Mouse (Mus musculus): Measurements from ENCODE around the gene 0610010K14Rik. TPM values are rescaled to one million over a fixed set of nuclear protein-coding genes. Genes with fewer than 3 reads are reported as not detected.

0610010K14Rik gene
- total and polyA plus RNA-seq, 3 experiments = 27.7 to 153 (median 75.2) TPM

DNA sequence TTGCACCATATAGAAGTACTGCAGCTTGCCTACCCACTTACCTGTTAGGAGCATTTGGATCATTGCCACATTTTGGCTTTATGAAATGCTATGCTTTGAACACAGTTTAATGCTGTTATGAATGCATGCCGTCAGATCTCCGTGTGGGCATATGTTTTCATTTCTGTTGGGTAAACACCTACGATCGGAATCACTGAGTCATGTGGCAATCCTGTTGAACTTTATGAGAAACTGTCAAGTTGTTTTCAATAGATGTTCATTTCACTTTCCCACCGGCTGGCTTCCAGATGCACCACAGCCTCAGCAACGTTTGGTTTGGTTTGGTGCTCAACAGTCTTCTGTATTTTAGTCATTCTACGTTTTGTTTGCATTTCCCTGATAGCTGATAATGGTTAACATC lies 33.9 kb upstream of the 0610010K14Rik start:
- Histone ChIP-seq H3K4me2 (ENCODE audit: insufficient read depth, low read depth, poor library complexity, severe bottlenecking) (no peak overlapping the region), H3K9ac (ENCODE audit: insufficient read depth, low read depth) (no peak overlapping the region), H3K79me2 (replicated peaks; ENCODE audit: control insufficient read depth, extremely low read depth, insufficient read depth, poor library complexity, severe bottlenecking) (no peaks in the 10 kb centered on the region), H3K4me3 (replicated peaks in 1 of 3; ENCODE audit: low read depth in 2 of 3, low read length in 2 of 3, poor library complexity in 1 of 3) (no peak overlapping the region), H3K4me1 (ENCODE audit: control insufficient read depth in 1 of 2, insufficient read depth in 2 of 2) (no peaks in the 10 kb centered on the region), H3K27me3 (replicated peaks) (peaks cover 43% of the 10 kb centered on the region), H3K9me3 (replicated peaks; ENCODE audit: low read length) (no peaks in the 10 kb centered on the region), H3K27ac (ENCODE audit: insufficient read depth, low read depth) (no peak overlapping the region), H3K36me3 (replicated peaks in 1 of 2; ENCODE audit: control insufficient read depth in 1 of 2, insufficient read depth in 1 of 2, low read length in 1 of 2) (no peaks in the 10 kb centered on the region)
- dilution Hi-C loops (cut with MboI; ENCODE audit: extremely low pct_ligation_motif_present, extremely low pct_unique_long_range_greater_than_20kb, low sequenced_read_pairs) = no loop called here
- TF ChIP-seq ZMIZ1 (IDR thresholded peaks at IDR 0.05; ENCODE audit: low read depth, low read length) (no peak), CHD2 (IDR thresholded peaks at IDR 0.05; ENCODE audit: low read length) (no peak), MXI1 (IDR thresholded peaks at IDR 0.05; ENCODE audit: low read depth, low read length) (no peak), E2F4 (IDR thresholded peaks at IDR 0.05; ENCODE audit: insufficient replicate concordance, low read depth, low read length) (no peak), ETS1 (conservative IDR thresholded peaks at IDR 0.05; ENCODE audit: low read depth, low read length) (no peak), RCOR1 (conservative IDR thresholded peaks at IDR 0.05; ENCODE audit: low read depth, low read length) (no peak), POLR2A (IDR thresholded peaks at IDR 0.05; ENCODE audit: low read depth, low read length) (no peak), MAX (IDR thresholded peaks at IDR 0.05; ENCODE audit: low read length) (no peak), MAZ (IDR thresholded peaks at IDR 0.05; ENCODE audit: low read depth, low read length) (no peak), ZKSCAN1 (IDR thresholded peaks at IDR 0.05; ENCODE audit: borderline replicate concordance, low read depth, low read length) (no peak), TCF12 (IDR thresholded peaks at IDR 0.05; ENCODE audit: low read depth, low read length) (no peak), JUND (conservative IDR thresholded peaks at IDR 0.05; ENCODE audit: low read depth, low read length) (no peak), TBP (conservative IDR thresholded peaks at IDR 0.05; ENCODE audit: low read depth, low read length) (no peak), RAD21 (IDR thresholded peaks at IDR 0.05; ENCODE audit: low read depth, low read length) (no peak)
- DNase-seq (ENCODE audit: extremely low read depth) = no peak
- in situ Hi-C loops (cut with MboI; ENCODE audit: low pct_ligation_motif_present, low pct_unique_long_range_greater_than_20kb, low sequenced_read_pairs) = no loop called here

DNA sequence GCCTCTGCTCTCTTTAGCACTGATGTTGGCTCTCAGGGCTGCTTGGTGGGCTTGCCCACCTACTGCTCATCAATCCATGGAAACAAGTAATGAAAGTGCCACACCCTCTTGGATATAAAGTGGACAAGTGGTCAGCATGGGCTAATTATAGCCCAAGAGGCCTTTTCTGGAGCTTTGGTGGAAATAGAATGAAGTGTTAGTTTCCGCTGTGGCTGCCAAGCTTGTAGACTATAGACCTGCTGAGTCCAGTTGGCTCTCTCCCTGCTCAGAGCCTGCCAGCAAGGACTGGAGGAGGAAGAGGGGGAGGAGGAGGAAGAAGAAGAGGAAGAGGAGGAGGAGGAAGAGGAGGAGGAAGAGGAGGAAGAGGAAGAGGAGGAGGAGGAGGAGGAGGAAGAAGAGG lies 28.7 kb upstream of the 0610010K14Rik start:
- TF ChIP-seq BHLHE40 (IDR thresholded peaks at IDR 0.05; ENCODE audit: low read depth, low read length) = no peak
- no peak for TF ChIP-seq MEF2A (IDR thresholded peaks at IDR 0.05; ENCODE audit: borderline replicate concordance, low read depth, low read length)
- TF ChIP-seq SIN3A (IDR thresholded peaks at IDR 0.05; ENCODE audit: low read length) = no peak
- no peak for TF ChIP-seq SMC3 (IDR thresholded peaks at IDR 0.05; ENCODE audit: low read depth, low read length)
- TF ChIP-seq JUN (IDR thresholded peaks at IDR 0.05; ENCODE audit: insufficient read depth, low read depth, low read length) = no peak
- no peak for TF ChIP-seq E2F4 (IDR thresholded peaks at IDR 0.05; ENCODE audit: insufficient replicate concordance, low read depth, low read length)
- no peak for TF ChIP-seq RAD21 (IDR thresholded peaks at IDR 0.05; ENCODE audit: low read depth, low read length)
- TF ChIP-seq MAFK (IDR thresholded peaks at IDR 0.05; ENCODE audit: insufficient replicate concordance, low read length) = no peak
- no peak for TF ChIP-seq MYC (IDR thresholded peaks at IDR 0.05; ENCODE audit: low read depth, low read length)
- dilution Hi-C loops (cut with MboI; ENCODE audit: extremely low pct_ligation_motif_present, extremely low pct_unique_long_range_greater_than_20kb, low sequenced_read_pairs) (no loop called here), in situ Hi-C loops (cut with MboI; ENCODE audit: low pct_ligation_motif_present, low pct_unique_long_range_greater_than_20kb, low sequenced_read_pairs) (no loop called here)
- no peak overlapping the region for H3K27ac ChIP-seq (ENCODE audit: insufficient read depth, low read depth)
- peaks cover 3 to 5% of the 10 kb centered on the region in 2 experiments; a peak in 2 of 4 replicates for H3K4me1 ChIP-seq (ENCODE audit: control insufficient read depth in 1 of 2, insufficient read depth in 2 of 2)
- no peak overlapping the region for H3K9ac ChIP-seq (ENCODE audit: insufficient read depth, low read depth)
- no peak overlapping the region for H3K4me2 ChIP-seq (ENCODE audit: insufficient read depth, low read depth, poor library complexity, severe bottlenecking)
- no peaks in the 10 kb centered on the region for H3K79me2 ChIP-seq (replicated peaks; ENCODE audit: control insufficient read depth, extremely low read depth, insufficient read depth, poor library complexity, severe bottlenecking)
- peaks cover 2% of the 10 kb centered on the region for H3K9me3 ChIP-seq (replicated peaks; ENCODE audit: low read length)
- no peaks in the 10 kb centered on the region for H3K36me3 ChIP-seq (replicated peaks in 1 of 2; ENCODE audit: control insufficient read depth in 1 of 2, insufficient read depth in 1 of 2, low read length in 1 of 2)
- no peak for DNase-seq (ENCODE audit: extremely low read depth)
- no peak overlapping the region for H3K4me3 ChIP-seq (replicated peaks in 1 of 3; ENCODE audit: low read depth in 2 of 3, low read length in 2 of 3, poor library complexity in 1 of 3)
- peaks cover 53% of the 10 kb centered on the region for H3K27me3 ChIP-seq (replicated peaks)

Data from CH12.LX (cell line).